Mouse (Mus musculus): ENCODE measurements around the gene Rnf38.

DNA sequence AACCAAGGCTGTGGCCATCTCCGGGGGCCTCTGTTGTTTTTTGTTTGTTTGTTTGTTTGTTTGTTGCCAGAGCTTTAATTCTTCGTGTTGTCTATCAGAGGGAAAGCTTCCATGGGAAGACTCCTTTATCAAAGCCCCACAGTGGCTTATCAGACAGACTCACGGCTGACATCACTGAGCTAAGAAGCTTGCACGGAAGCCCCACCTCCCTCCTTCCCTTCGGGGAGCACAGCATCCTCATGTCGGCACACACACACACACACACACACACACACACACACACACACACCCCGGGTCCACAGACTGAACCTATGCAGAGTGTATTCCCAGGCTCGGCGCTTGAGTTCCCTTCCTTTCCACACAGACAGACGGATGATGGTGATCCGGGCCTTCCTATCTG lies 141.2 kb downstream of the Rnf38 start:
- no peak for TF ChIP-seq POLR2A (IDR thresholded peaks at IDR 0.05; ENCODE audit: borderline replicate concordance, extremely low read depth, insufficient read depth, insufficient read length, poor library complexity, severe bottlenecking)
- no peak for TF ChIP-seq CTCF (IDR thresholded peaks at IDR 0.05; ENCODE audit: borderline replicate concordance, extremely low read depth, insufficient read depth, insufficient read length)
